Mouse (Mus musculus): ENCODE results near the gene Xirp2. TPM values are rescaled to one million over a fixed set of nuclear protein-coding genes. Genes with fewer than 3 reads are reported as not detected.
"Not testable (repeated sequence)": the region's sequence is repeated elsewhere in the genome, so short reads cannot be mapped to it uniquely, and the experiment has no call there.

The Xirp2 gene
- not detected in 2 replicates for polyA plus RNA-seq (2016; fragmentation: Nextera tagmentation; extraction: Ambion mirVana)

GRCm38 (mm10) chr2:67445780-67446179 is at the start of gene Xirp2:
Gene Xirp2, plus strand, starts transcription at chr2:67446002.
- no peak within 1 kb of the TSS for H3K27ac ChIP-seq
- WGBS = 83% methylated on average over 3 of the region's 3 CpGs

GRCm38 (mm10) chr2:67413425-67413824 is 32.4 kb upstream of the Xirp2 start, which contains the start of gene Gm21830:
Gene Gm21830, plus strand, starts transcription at chr2:67413725.
- no CpG with 5 or more reads among the region's 1 CpGs for WGBS
- not testable (repeated sequence) for H3K27me3 ChIP-seq (ENCODE audit: low read depth, poor library complexity, severe bottlenecking); H3K4me1 ChIP-seq; DNase-seq (ENCODE audit: low spot score); H3K9me3 ChIP-seq (replicated peaks); H3K4me3 ChIP-seq; H3K36me3 ChIP-seq; H3K27ac ChIP-seq

More at GRCm38 (mm10) chr2:67445780-67446179, at the start of gene Xirp2:
- H3K36me3 ChIP-seq = no peaks in the 10 kb centered on the region
- H3K4me1 ChIP-seq = no peaks in the 10 kb centered on the region
- H3K9me3 ChIP-seq (replicated peaks) = no peaks in the 10 kb centered on the region
- H3K4me3 ChIP-seq = no peak within 1 kb of the TSS
- no peak for DNase-seq (ENCODE audit: low spot score)
- no peaks in the 10 kb centered on the region for H3K27me3 ChIP-seq (ENCODE audit: low read depth, poor library complexity, severe bottlenecking)

- Histone ChIP-seq H3K4me1 (no peaks in the 10 kb centered on the region), H3K27me3 (ENCODE audit: low read depth, poor library complexity, severe bottlenecking) (no peaks in the 10 kb centered on the region), H3K36me3 (no peaks in the 10 kb centered on the region), H3K27ac (no peak overlapping the region), H3K4me3 (no peak overlapping the region), H3K9me3 (replicated peaks) (no peaks in the 10 kb centered on the region)
- DNase-seq (ENCODE audit: low spot score) = no peak
These were observed 24.9 kb upstream of the Xirp2 start for GRCm38 (mm10) chr2:67420853-67421252.

- no peak overlapping the region for H3K4me3 ChIP-seq
- H3K4me1 ChIP-seq = no peaks in the 10 kb centered on the region
- DNase-seq (ENCODE audit: low spot score) = no peak
- H3K36me3 ChIP-seq = no peaks in the 10 kb centered on the region
- 90% methylated on average over 1 of the region's 1 CpGs for WGBS
- H3K27me3 ChIP-seq (ENCODE audit: low read depth, poor library complexity, severe bottlenecking) = no peaks in the 10 kb centered on the region
- no peak overlapping the region for H3K27ac ChIP-seq
- H3K9me3 ChIP-seq (replicated peaks) = no peaks in the 10 kb centered on the region
These were observed 23.0 kb upstream of the Xirp2 start for GRCm38 (mm10) chr2:67422799-67423198.

- DNase-seq (ENCODE audit: low spot score) = no peak
- 61% methylated on average over 2 of the region's 2 CpGs for WGBS
- Histone ChIP-seq H3K4me1 (no peaks in the 10 kb centered on the region), H3K36me3 (no peaks in the 10 kb centered on the region), H3K27me3 (ENCODE audit: low read depth, poor library complexity, severe bottlenecking) (no peaks in the 10 kb centered on the region), H3K27ac (no peak within 1 kb of the TSS), H3K9me3 (replicated peaks) (no peaks in the 10 kb centered on the region), H3K4me3 (no peak within 1 kb of the TSS)
These were observed 12.7 kb upstream of the Xirp2 start, which contains the start of gene Gm26727 for GRCm38 (mm10) chr2:67433081-67433480. Gene Gm26727, minus strand, starts transcription at chr2:67433181.

- no peaks in the 10 kb centered on the region for H3K27me3 ChIP-seq (ENCODE audit: low read depth, poor library complexity, severe bottlenecking)
- no peak for DNase-seq (ENCODE audit: low spot score)
- no peaks in the 10 kb centered on the region for H3K9me3 ChIP-seq (replicated peaks)
- H3K4me3 ChIP-seq = no peak overlapping the region
- no peaks in the 10 kb centered on the region for H3K4me1 ChIP-seq
- WGBS = 89% methylated on average over 8 of the region's 8 CpGs
- no peak overlapping the region for H3K27ac ChIP-seq
- no peaks in the 10 kb centered on the region for H3K36me3 ChIP-seq
These were observed 7.5 kb upstream of the Xirp2 start for GRCm38 (mm10) chr2:67438309-67438708.

- Histone ChIP-seq H3K27ac (no peak overlapping the region), H3K4me1 (no peaks in the 10 kb centered on the region), H3K4me3 (no peak overlapping the region), H3K9me3 (replicated peaks) (no peaks in the 10 kb centered on the region), H3K36me3 (no peaks in the 10 kb centered on the region), H3K27me3 (ENCODE audit: low read depth, poor library complexity, severe bottlenecking) (no peaks in the 10 kb centered on the region)
- DNase-seq (ENCODE audit: low spot score) = no peak
- 94% methylated on average over 1 of the region's 1 CpGs for WGBS
These were observed 970 bp downstream of the Xirp2 start for GRCm38 (mm10) chr2:67446772-67447171.

GRCm38 (mm10) chr2:67447206-67447605 is 1.4 kb downstream of the Xirp2 start:
- whole genome bisulfite sequencing = 80% methylated on average over 12 of the region's 12 CpGs
- no peak for DNase-seq (ENCODE audit: low spot score)

GRCm38 (mm10) chr2:67460857-67461256 is 15.1 kb downstream of the Xirp2 start:
- 87% methylated on average over 3 of the region's 3 CpGs for WGBS

More at GRCm38 (mm10) chr2:67447206-67447605, 1.4 kb downstream of the Xirp2 start:
- no peaks in the 10 kb centered on the region for H3K36me3 ChIP-seq
- H3K27ac ChIP-seq = no peak overlapping the region
- H3K9me3 ChIP-seq (replicated peaks) = no peaks in the 10 kb centered on the region
- no peaks in the 10 kb centered on the region for H3K27me3 ChIP-seq (ENCODE audit: low read depth, poor library complexity, severe bottlenecking)
- no peak overlapping the region for H3K4me3 ChIP-seq
- no peaks in the 10 kb centered on the region for H3K4me1 ChIP-seq

GRCm38 (mm10) chr2:67467036-67467435 is 21.2 kb downstream of the Xirp2 start:
- whole genome bisulfite sequencing = 94% methylated on average over 7 of the region's 7 CpGs
- H3K27me3 ChIP-seq (ENCODE audit: low read depth, poor library complexity, severe bottlenecking) = no peaks in the 10 kb centered on the region
- H3K36me3 ChIP-seq = no peaks in the 10 kb centered on the region
- H3K27ac ChIP-seq = no peak overlapping the region
- no peaks in the 10 kb centered on the region for H3K9me3 ChIP-seq (replicated peaks)
- DNase-seq (ENCODE audit: low spot score) = no peak
- no peak overlapping the region for H3K4me3 ChIP-seq
- no peaks in the 10 kb centered on the region for H3K4me1 ChIP-seq

More at GRCm38 (mm10) chr2:67460857-67461256, 15.1 kb downstream of the Xirp2 start:
- no peak for DNase-seq (ENCODE audit: low spot score)
- H3K9me3 ChIP-seq (replicated peaks) = no peaks in the 10 kb centered on the region
- no peak overlapping the region for H3K4me3 ChIP-seq
- H3K36me3 ChIP-seq = no peaks in the 10 kb centered on the region
- H3K4me1 ChIP-seq = no peaks in the 10 kb centered on the region
- H3K27me3 ChIP-seq (ENCODE audit: low read depth, poor library complexity, severe bottlenecking) = no peaks in the 10 kb centered on the region
- H3K27ac ChIP-seq = no peak overlapping the region

- H3K27ac ChIP-seq = not testable (repeated sequence)
- WGBS = 89% methylated on average over 5 of the region's 5 CpGs
These were observed 24.2 kb downstream of the Xirp2 start for GRCm38 (mm10) chr2:67470030-67470429.

GRCm38 (mm10) chr2:67477753-67478152 is 32.0 kb downstream of the Xirp2 start:
- no peak overlapping the region for H3K27ac ChIP-seq
- WGBS = 20% methylated on average over 6 of the region's 6 CpGs
- DNase-seq (ENCODE audit: low spot score) = peak; percentile 61
- H3K4me3 ChIP-seq = no peak overlapping the region
- H3K4me1 ChIP-seq = no peaks in the 10 kb centered on the region
- no peaks in the 10 kb centered on the region for H3K9me3 ChIP-seq (replicated peaks)
- H3K27me3 ChIP-seq (ENCODE audit: low read depth, poor library complexity, severe bottlenecking) = no peaks in the 10 kb centered on the region
- H3K36me3 ChIP-seq = no peaks in the 10 kb centered on the region

More at GRCm38 (mm10) chr2:67470030-67470429, 24.2 kb downstream of the Xirp2 start:
- H3K36me3 ChIP-seq; H3K27me3 ChIP-seq (ENCODE audit: low read depth, poor library complexity, severe bottlenecking); H3K4me1 ChIP-seq; H3K9me3 ChIP-seq (replicated peaks); H3K4me3 ChIP-seq; DNase-seq (ENCODE audit: low spot score): not testable (repeated sequence)

- H3K27me3 ChIP-seq (ENCODE audit: low read depth, poor library complexity, severe bottlenecking) = no peaks in the 10 kb centered on the region
- no peaks in the 10 kb centered on the region for H3K36me3 ChIP-seq
- 70% methylated on average over 3 of the region's 3 CpGs for WGBS
- H3K4me1 ChIP-seq = no peaks in the 10 kb centered on the region
- no peak for DNase-seq (ENCODE audit: low spot score)
- no peak overlapping the region for H3K27ac ChIP-seq
- H3K9me3 ChIP-seq (replicated peaks) = no peaks in the 10 kb centered on the region
- H3K4me3 ChIP-seq = no peak overlapping the region
These were observed 35.2 kb downstream of the Xirp2 start for GRCm38 (mm10) chr2:67481051-67481450.

GRCm38 (mm10) chr2:67486721-67487120 is 40.9 kb downstream of the Xirp2 start:
- no peak for DNase-seq (ENCODE audit: low spot score)
- H3K36me3 ChIP-seq = no peaks in the 10 kb centered on the region
- no peaks in the 10 kb centered on the region for H3K4me1 ChIP-seq
- no peak overlapping the region for H3K27ac ChIP-seq
- no peaks in the 10 kb centered on the region for H3K9me3 ChIP-seq (replicated peaks)
- no peaks in the 10 kb centered on the region for H3K27me3 ChIP-seq (ENCODE audit: low read depth, poor library complexity, severe bottlenecking)
- no peak overlapping the region for H3K4me3 ChIP-seq
- WGBS = 92% methylated on average over 6 of the region's 6 CpGs
